Mouse (Mus musculus) lung, postnatal 0 days (tissue): ENCODE measurements at regions not wholly inside any gene's neighbourhood (a gene's known extent, or its start where the extent isn't known, plus 50 kb on each side); places are given as distances from the start of the nearest gene placed in this dataset.

Experiments used
- CTCF ChIP-seq: IDR thresholded peaks from 2 replicates; pipeline ENCODE4 v1.5.1; 2016; ENCODE audit warnings: antibody characterized with exemption, mild to moderate bottlenecking
- EP300 ChIP-seq: IDR thresholded peaks from 2 replicates; pipeline ENCODE4 v1.6.1; 2016; ENCODE audit warnings: antibody characterized with exemption, mild to moderate bottlenecking, control low read depth

DNA sequence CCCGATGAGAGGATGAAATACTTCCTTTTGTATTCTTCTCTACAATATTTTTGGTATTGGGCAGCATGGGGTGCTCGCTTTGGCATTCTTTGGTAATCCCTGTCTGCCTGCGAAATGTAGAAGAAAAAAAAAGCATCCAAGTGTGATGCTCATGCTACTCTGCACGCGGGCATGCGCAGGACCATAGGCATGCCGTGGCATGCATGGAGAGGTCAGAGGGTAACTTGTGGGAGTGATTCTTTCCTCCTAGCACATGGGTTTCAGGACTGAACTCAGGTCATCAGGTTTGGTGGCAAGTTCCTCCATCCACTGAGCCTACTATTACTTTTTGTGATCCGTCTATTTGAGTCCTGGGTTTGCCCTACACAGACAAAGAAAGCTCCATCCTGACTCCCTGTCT lies 74.3 kb downstream of the Gm525 start:
- no peak for TF ChIP-seq CTCF
- TF ChIP-seq EP300 = no peak
